Mouse (Mus musculus): ENCODE results near the gene Fbxo39.

The Fbxo39 gene

GRCm38 (mm10) chr11:72362347-72362741 lies 48.1 kb downstream of the Fbxo39 start, which contains the start of gene Tekt1:
Gene Tekt1 (minus strand): TSS chr11:72362442.
- intact Hi-C loops (cut with DNase I), result no loop called here

GRCm38 (mm10) chr11:72363523-72364240 lies 49.4 kb downstream of the Fbxo39 start:
- intact Hi-C loops (cut with DNase I), result no loop called here

- intact Hi-C loops (cut with DNase I), result no loop called here
These were observed 50.3 kb downstream of the Fbxo39 start for GRCm38 (mm10) chr11:72364526-72364925.

- intact Hi-C loops (cut with DNase I), result no loop called here
These were observed 51.9 kb downstream of the Fbxo39 start for GRCm38 (mm10) chr11:72366126-72366525.

- intact Hi-C loops (cut with DNase I), result no loop called here
These were observed 53.9 kb downstream of the Fbxo39 start for GRCm38 (mm10) chr11:72367934-72368674.

All from adrenal gland (tissue).